Comparison of ENCODE assay signal across 22 mouse cellular contexts in genomic region chr19:38507966-38508625, GRCm38 (mm10). TPM values are rescaled to one million over a fixed set of nuclear protein-coding genes. Genes with fewer than 3 reads are reported as not detected.
DNase-seq lines count a peak whose midpoint lies in the region; ATAC-seq and TF ChIP-seq lines count a peak whose summit lies in the region.
"Had no signal": no experiment of that assay in that cellular context is flagged by ENCODE, and none has a peak within 500 bp of the region (broad histone marks: within the 10 kb centered on the region; RNA-seq: fewer than 3 reads in every experiment).

No protein-coding gene starts in this region.

- H3K36me3 ChIP-seq in neural tube, embryonic 13.5 days, result no peaks in the 10 kb centered on the region
- H3K36me3 ChIP-seq in limb, embryonic 14.5 days (ENCODE audit: control insufficient read depth, insufficient read depth, low read length), result no peaks in the 10 kb centered on the region

- 61% methylated on average over 9 of the region's 9 CpGs for WGBS in neural tube, embryonic 13.5 days
- WGBS in limb, embryonic 14.5 days, result 73% methylated on average over 9 of the region's 9 CpGs

- H3K4me3 ChIP-seq in neural tube, embryonic 13.5 days, result no peak overlapping the region
- H3K4me3 ChIP-seq in limb, embryonic 14.5 days (replicated peaks; ENCODE audit: low read length), result no peak overlapping the region
- H3K4me3 ChIP-seq: heart, adult 2 months had no signal

- no peak for ATAC-seq in neural tube, embryonic 13.5 days (ENCODE audit: low read depth)
- no peak for ATAC-seq in limb, embryonic 14.5 days (ENCODE audit: low FRiP score, low read depth)
- ATAC-seq in erythroid progenitor cell, adult 5-6 weeks (replicated peaks; ENCODE audit: low FRiP score, poor library complexity, severe bottlenecking), result no peak
- ATAC-seq: inflammation-experienced regulatory T-cells, adult 6 months; lung, postnatal 0 days had no signal

- peak overlapping the region; percentile 63; the same call in 1 of the 2 replicates for H3K27ac ChIP-seq in neural tube, embryonic 13.5 days (replicated peaks)
- H3K27ac ChIP-seq in limb, embryonic 14.5 days (replicated peaks; ENCODE audit: low read depth, low read length), result peak overlapping the region; percentile 63
- H3K27ac ChIP-seq: heart, adult 2 months had no signal

- TF ChIP-seq POLR2A in limb, embryonic 14.5 days (IDR thresholded peaks at IDR 0.05; ENCODE audit: borderline replicate concordance, extremely low read depth, insufficient read depth, insufficient read length), result no peak

- DNase-seq in heart, adult 11 months, result peak; percentile 24
- no peak for DNase-seq in heart, postnatal 10 days
- no peak for DNase-seq in neural tube, embryonic 10.5 days (ENCODE audit: extremely low spot score, low spot score)
- DNase-seq in ZHBTc4 (ENCODE audit: low read depth, low spot score), result peak; percentile 81
- no peak for DNase-seq in limb, embryonic 14.5 days (ENCODE audit: low spot score)
- DNase-seq in right cerebral cortex, adult 18-20 months, result no peak
- DNase-seq: adrenal gland, postnatal 36 days; cerebellum, adult 9-10 months; gastrocnemius, postnatal 25 days; heart, adult 2 months; heart, postnatal 36 days; kidney, adult 18-20 months; layer of hippocampus, postnatal 36 days; liver; thymus, postnatal 14 days had no signal

- no peak overlapping the region for H3K4me2 ChIP-seq in neural tube, embryonic 13.5 days
- H3K4me2 ChIP-seq in limb, embryonic 14.5 days (replicated peaks; ENCODE audit: low read depth, low read length, severe bottlenecking), result no peak overlapping the region
- H3K4me2 ChIP-seq: midbrain, embryonic 11.5 days had no signal

- H3K9me3 ChIP-seq in neural tube, embryonic 13.5 days, result no peaks in the 10 kb centered on the region
- H3K9me3 ChIP-seq in limb, embryonic 14.5 days (ENCODE audit: control insufficient read depth, low read length), result no peaks in the 10 kb centered on the region

- intact Hi-C loops in heart, postnatal 10 days (cut with DNase I), result no loop called here

- H3K9ac ChIP-seq in neural tube, embryonic 13.5 days, result no peak overlapping the region
- H3K9ac ChIP-seq in limb, embryonic 14.5 days (ENCODE audit: low read depth, low read length, severe bottlenecking), result no peak overlapping the region
- H3K9ac ChIP-seq: forebrain, postnatal 0 days had no signal

- no peaks in the 10 kb centered on the region for H3K27me3 ChIP-seq in neural tube, embryonic 13.5 days
- H3K27me3 ChIP-seq in limb, embryonic 14.5 days (ENCODE audit: control insufficient read depth, insufficient read depth, low read length), result no peaks in the 10 kb centered on the region

- H3K4me1 ChIP-seq in neural tube, embryonic 13.5 days (replicated peaks), result peaks cover 13% of the 10 kb centered on the region
- peaks cover 12% of the 10 kb centered on the region for H3K4me1 ChIP-seq in limb, embryonic 14.5 days (ENCODE audit: control insufficient read depth, insufficient read depth, low read length)

RNA-seq across cellular contexts. Expression of gene Plce1, which starts 27.2 kb away (rescaled TPM):
- 10 to 100 TPM; 30.4 to 35.3 TPM for total RNA-seq in heart, postnatal 10 days (2021)
- polyA plus RNA-seq in neural tube, embryonic 13.5 days (2015; fragmentation: Nextera tagmentation; extraction: Ambion mirVana), result 5.2 and 6.4 TPM in 2 replicates
- 10.8 and 12.6 TPM in 2 replicates for polyA plus RNA-seq in limb, embryonic 14.5 days (2012; rRNA removed)
- 13.3 and 13.4 TPM in 2 replicates for polyA plus RNA-seq in limb, embryonic 14.5 days (2014; fragmentation: Nextera tagmentation; extraction: Ambion mirVana)
- not detected in 2 replicates for total RNA-seq in erythroid progenitor cell, adult 5-6 weeks (2015; ENCODE audit: low replicate concordance)
- total RNA-seq in erythroid progenitor cell, adult 5-6 weeks (2017; ENCODE audit: low replicate concordance), result 0.23 TPM in 1 of 2 replicates, not detected in the other
- polyA plus RNA-seq: C2C12 had no signal

Comparison
In these comparisons a context has a peak if more than half of its experiments do, and no peak if none do; other contexts are left out.
1. DNase-seq: peak in heart, adult 11 months (single experiment) and ZHBTc4 (single experiment); none in heart, postnatal 10 days (0 of 2), neural tube, embryonic 10.5 days (single experiment), limb, embryonic 14.5 days (single experiment) and right cerebral cortex, adult 18-20 months (single experiment).
2. RNA of gene Plce1, which starts 27.2 kb away (total RNA-seq): 30.4 to 35.3 TPM in heart, postnatal 10 days; 0.23 TPM in erythroid progenitor cell, adult 5-6 weeks; every median in the first group is over 10 times any median in the second.